Mouse (Mus musculus): ENCODE measurements around the gene Ncoa1. TPM values are rescaled to one million over a fixed set of nuclear protein-coding genes. Genes with fewer than 3 reads are reported as not detected.

The Ncoa1 gene
- polyA plus RNA-seq, 1 experiment, result 30.8 TPM

DNA sequence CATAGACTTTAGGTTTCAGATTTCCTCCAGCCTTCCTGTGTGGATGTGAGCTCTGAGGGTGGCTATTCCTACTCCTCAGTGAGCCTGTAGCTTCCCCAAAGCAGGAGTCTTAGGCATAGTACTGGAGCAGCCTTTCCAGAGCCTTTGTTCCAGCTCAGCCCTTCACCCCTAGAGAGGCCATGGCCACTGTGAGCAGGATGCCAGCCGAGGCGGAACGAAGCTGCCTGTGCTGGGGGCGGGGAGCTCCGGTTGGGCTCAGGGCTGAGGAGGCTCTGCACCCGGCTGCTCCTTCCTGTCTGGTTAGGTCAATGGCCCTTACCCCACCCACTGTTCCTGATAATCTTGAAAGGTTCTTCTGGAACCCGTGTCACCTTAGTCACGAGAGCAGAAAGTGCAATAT is 264.1 kb downstream of the Ncoa1 start:
- no peak for DNase-seq (ENCODE audit: low read depth)

DNA sequence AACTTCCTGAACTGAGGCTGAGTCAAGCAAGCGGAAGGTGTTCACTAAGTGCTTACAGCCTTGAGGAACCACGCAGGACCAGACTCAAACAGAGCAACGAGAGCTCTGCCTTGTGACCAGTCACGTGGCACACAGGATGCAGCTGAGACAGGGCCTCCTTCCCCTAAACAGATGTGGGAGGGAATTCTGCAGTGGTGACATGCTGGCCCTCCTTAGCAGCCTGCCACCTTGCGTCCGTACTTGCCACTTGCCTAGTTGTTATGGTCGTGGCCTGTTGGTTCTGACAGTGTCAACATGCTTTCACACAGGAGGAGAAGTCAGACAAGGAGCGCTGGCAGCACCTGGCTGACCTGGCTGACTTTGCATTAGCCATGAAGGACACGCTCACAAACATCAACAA is 265.8 kb downstream of the Ncoa1 start:
- no peak for DNase-seq (ENCODE audit: low read depth)

DNA sequence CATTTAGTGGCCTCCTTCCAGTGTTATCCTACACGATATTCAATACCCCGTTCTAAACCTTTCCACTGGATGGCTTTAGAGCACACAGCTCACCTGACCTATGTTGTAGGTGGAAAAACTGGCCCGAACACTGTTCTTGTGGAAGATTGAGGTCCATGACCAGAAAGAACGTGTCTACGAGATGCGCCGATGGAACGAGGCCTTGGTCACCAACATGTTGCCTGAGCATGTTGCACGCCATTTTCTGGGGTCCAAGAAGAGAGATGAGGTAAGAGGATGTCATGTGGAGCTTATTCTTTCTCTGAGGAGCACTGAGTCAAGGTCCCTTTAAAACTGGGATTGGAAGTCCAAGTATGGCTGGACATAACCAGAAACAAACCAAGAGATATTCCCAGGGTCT is 267.8 kb downstream of the Ncoa1 start:
- no peak for DNase-seq (ENCODE audit: low read depth)

DNA sequence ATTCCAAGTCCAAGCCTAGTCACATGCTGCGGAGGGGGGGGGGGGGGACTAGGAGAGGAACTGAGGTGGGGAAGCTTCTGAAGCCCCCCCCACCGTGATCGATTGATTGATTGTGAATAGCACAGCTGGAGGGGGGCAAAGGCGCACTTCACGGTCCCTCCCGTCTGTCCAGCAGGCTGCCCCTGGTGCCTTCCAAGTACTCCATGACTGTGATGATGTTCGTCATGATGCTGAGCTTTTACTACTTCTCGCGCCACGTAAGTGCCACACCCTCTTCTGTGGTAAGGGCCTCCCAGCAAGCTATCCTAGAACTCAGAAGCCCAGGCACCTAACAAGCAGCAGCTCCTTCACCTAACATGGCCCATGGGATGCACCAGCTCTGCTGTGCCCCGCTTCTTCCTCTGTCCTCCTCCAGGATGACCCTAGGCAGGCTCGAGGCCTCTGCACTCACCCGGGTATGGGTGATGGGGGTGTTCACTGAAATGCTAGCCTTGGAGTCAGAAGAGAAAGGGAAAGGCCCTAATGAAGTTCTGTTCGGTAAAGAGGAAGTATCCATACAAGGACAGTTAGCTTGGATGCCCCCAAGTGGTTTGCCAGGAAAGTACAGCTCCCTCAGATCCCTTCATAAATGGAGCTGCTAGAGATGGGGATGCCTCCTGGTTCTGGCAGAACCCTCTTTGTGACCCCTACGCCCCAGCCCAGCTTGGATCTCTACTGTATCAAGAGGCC is 268.4 kb downstream of the Ncoa1 start:
- no peak for DNase-seq (ENCODE audit: low read depth)

DNA sequence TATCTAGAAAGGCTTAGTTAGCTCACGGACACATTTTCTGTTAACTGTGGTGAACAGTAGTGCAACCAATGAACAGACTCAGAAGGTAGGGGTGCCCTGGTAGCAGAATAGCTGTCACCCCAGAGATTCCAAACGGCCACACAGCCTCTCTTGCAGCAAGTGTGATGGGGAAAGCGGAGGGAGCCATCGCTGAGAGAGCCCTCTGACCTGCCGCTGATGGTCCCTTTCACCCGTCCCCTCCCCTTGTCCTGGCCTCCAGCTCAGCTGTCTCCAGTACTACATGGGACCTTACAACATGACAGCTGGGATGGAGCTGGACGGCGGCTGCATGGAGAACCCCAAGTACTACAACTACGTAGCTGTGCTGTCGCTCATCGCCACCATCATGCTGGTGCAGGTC is 270.9 kb downstream of the Ncoa1 start:
- DNase-seq (ENCODE audit: low read depth), result no peak

DNA sequence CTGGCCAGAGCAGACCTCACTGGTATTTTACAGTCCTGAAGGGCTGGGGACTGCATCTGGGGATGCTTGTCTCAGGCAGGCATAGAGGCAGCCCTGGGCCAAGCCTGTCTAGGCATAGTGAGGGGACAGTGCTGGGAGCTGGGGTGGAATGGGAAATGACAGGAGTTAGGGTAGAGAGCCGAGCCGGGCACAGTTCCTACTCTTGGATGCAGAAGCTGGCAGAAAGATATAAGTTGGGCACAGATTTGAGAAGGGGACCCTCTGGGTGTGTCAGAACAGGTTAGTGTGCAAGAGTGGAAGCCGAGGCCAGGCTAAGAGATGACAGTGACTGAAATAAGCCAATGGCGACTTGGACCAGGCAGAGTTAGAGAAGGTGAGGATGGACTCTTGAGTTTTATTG is 274.8 kb downstream of the Ncoa1 start:
- no peak for DNase-seq (ENCODE audit: low read depth)

DNA sequence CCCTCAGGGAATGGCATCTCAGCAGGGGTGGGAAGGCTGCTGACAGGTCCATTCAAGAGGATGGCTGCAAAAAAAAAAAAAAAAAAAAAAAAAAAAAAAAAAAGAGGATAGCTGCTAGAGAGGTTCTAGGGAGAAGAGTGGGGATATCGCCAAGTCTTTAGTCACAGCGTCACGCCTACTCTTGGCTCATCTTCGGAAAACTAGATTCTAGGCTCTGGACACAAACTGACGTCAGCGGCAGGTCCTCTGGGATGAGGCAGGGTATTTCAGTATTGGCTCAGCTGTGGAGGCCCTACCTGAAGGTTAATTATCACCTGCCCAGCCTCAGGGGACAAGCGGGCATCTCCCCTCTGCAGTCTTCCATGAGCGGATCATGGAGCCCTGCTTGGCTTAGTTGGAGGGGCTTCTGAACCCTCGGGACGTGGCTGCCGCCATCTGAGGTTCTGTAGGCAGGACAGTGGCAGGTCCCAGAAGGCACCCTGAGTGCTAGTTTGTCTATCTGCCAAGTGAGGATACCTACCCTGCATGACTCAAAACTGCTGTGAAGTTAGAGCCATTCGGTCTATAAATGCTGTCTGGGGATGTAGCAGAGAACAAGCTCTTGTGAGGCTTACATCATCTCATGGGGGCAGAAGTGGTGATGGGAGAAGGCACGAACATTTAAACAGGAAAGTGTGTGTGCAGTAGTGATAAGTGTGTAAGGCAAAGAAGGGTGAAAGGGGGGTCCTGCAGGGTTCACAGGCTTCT is 275.4 kb downstream of the Ncoa1 start:
- DNase-seq (ENCODE audit: low read depth), result no peak

DNA sequence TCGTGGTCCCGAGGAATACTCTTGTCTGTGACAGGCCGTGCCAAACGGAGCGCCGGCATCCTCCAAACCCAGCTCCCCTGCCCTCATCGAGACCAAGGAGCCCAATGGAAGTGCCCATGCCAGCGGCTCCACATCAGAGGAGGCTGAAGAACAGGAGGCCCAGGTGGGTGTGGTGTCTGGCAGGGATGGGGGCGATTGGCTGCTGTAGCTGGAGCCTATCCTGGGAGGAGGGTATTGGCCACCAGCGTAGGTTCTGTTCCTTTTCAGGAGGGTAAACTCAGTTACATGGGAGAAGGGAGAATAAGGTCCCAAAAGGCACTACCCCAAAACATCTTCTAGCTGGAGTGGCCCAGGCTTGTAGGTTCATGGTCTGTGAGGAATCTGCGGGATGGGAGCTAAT is 277.7 kb downstream of the Ncoa1 start:
- DNase-seq (ENCODE audit: low read depth), result no peak

DNA sequence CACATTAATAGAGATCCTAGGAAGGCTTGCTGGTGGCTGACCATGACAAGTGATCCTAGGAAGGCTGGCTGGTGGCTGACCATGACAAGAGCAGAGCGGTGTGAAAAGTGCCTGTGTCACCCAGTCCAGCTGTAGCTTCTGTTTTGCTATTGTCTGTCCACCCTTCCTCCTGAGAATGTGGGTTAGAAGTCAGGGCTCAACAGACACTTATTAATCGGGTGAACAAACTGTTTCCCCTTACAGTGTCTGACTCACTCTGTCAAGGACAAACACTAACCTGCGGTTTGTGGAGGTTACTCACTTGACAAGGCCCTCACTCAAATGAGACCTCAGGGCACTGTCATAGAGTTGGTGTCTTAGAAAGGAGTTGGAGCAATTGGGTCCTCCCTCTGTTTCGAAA is 278.3 kb downstream of the Ncoa1 start:
- no peak for DNase-seq (ENCODE audit: low read depth)

Other genes starting within 250 kb of the Ncoa1 start
- gene Ptrhd1, start 243.2 kb downstream of the Ncoa1 start, polyA plus RNA-seq (2012; rRNA removed), result 5.4 and 6.6 TPM in 2 replicates
- gene Cenpo, start 242.9 kb downstream of the Ncoa1 start, polyA plus RNA-seq (2012; rRNA removed), result 12.6 and 13.1 TPM in 2 replicates
- 27.5 and 31.3 TPM in 2 replicates for gene Itsn2, start 115.5 kb upstream of the Ncoa1 start, polyA plus RNA-seq (2012; rRNA removed)
- not detected in 2 replicates for gene Gm3625, start 115.7 kb upstream of the Ncoa1 start, polyA plus RNA-seq (2012; rRNA removed)

All from gonadal fat pad, adult 2 months (tissue).